Mouse (Mus musculus) heart, postnatal 4 days (tissue): ENCODE results near the gene Tsg101. TPM values are rescaled to one million over a fixed set of nuclear protein-coding genes. Genes with fewer than 3 reads are reported as not detected.
"Not testable (repeated sequence)": the region's sequence is repeated elsewhere in the genome, so short reads cannot be mapped to it uniquely, and the experiment has no call there.

Experiments
- DNase-seq: peaks from one replicate; pipeline ENCODE4 v3.0.0; 2021
- total RNA-seq, 2 experiments: library from RNA; stranded (reverse); gene quantifications; 2 replicates each; pipeline ENCODE4 v1.2.3; 2021

The Tsg101 gene
- total RNA-seq, result 10 to 100 TPM; 87.5 to 92.4 TPM

DNA sequence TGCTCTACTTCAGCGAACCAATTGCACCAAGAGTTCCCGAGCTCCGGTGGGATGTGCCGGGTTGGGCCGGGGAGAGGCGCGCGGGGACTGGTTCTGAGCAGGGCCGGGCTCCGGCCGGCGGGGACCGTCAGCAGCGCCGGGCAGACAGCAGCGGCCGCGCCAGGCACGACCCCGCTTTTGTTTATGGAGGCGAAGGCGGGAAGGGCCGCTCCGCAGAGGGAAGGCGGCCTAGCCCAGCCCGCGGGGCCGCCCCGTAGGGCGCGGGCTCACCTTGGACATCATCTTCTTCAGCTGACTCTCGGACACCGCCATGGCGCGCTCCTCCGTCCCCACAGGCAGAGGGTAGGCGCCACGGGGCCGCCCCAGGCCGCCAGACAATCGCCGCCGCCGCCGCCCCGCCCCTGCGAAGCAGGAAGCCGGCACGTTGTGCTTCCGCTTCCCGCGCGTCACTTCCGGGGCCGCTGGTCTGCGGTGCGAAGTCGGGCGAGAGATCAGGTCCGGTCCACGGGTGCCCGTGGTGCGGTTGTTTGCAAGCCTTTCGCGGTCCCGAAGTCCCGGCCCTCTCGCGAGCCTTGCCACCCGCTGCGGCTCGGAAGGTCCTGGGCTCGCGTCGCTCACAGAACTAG lies at the start of gene Tsg101:
Gene Tsg101 (minus strand): TSS at position 419 of the 626 bp plus-strand sequence.
- peak; percentile 94 for DNase-seq

GRCm38 (mm10) chr7:46964070-46964469 lies 44.3 kb upstream of the Tsg101 start:
- DNase-seq, result no peak

- peak; percentile 81 for DNase-seq
Measured at GRCm38 (mm10) chr7:46962806-46963618, 43.2 kb upstream of the Tsg101 start.

GRCm38 (mm10) chr7:46962132-46962531 lies 42.4 kb upstream of the Tsg101 start:
- peak; percentile 33 for DNase-seq

- DNase-seq, result no peak
Measured at GRCm38 (mm10) chr7:46960991-46961390, 41.2 kb upstream of the Tsg101 start.

DNA sequence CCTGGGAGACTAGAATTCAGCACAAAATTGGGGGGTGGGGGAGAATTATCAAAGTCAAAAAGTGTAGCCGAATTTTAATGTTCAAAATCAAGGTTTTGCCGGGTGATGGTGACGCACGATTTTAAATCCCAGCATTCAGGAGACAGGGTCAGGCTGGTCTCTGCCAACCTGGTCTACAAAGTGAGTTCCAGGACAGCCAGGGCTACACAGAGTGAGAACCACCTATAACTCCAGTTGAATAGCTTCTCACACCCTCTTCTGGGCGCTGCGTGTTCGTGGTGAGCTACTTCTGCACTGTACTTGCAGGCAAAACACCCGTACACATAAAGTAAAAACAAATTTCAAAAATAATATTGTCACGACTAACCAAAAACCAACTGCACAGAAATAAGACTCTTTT lies 39.1 kb upstream of the Tsg101 start:
- DNase-seq, result no peak

- peak; percentile 97 for DNase-seq
Measured at GRCm38 (mm10) chr7:46957831-46958691, 38.3 kb upstream of the Tsg101 start, which contains the start of gene Uevld. Gene Uevld, minus strand, starts transcription at chr7:46958527.

GRCm38 (mm10) chr7:46935847-46936246 lies 16.1 kb upstream of the Tsg101 start:
- DNase-seq, result peak; percentile 32

DNA sequence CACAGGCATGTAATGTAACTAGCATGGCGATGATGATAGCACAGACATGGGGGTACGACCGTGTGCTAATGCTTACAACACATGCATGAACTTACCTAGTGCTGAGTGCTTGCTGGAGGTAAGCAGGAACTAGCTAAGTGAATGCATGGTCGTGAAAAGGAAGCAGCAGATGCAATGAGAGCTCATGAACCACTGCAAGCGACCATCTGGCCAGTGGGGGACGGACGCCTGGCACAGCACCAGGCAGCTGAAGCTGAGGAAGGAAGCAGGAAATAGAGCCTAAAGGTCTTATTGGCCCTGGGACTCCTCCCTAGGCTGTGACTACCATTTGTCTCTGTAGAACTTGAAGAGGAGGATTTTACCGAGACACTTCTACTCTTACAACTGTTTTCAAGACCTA lies 15.0 kb upstream of the Tsg101 start:
- no peak for DNase-seq

DNA sequence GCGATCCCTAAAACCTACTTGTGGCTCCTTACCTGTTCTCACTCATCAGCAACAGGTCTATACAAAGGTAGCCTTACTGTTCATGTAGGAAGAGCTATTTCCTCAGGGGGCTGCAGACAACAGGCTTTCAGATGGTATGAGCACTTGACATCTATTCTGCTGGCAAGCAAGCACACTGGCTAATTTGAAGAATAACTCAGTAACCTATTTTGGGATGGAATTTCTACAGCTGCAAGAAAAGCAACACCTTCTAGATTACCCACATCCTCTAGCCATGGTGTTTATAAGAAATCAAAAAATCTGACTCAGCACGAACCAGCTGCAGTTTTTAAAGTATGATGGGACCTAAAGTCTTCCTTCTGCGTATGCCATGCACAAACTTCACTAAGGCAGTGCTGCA lies 11.6 kb upstream of the Tsg101 start:
- DNase-seq, result no peak

- no peak for DNase-seq
Measured at GRCm38 (mm10) chr7:46928291-46928690, 8.5 kb upstream of the Tsg101 start.

GRCm38 (mm10) chr7:46922075-46922474 lies 2.3 kb upstream of the Tsg101 start:
- no peak for DNase-seq

DNA sequence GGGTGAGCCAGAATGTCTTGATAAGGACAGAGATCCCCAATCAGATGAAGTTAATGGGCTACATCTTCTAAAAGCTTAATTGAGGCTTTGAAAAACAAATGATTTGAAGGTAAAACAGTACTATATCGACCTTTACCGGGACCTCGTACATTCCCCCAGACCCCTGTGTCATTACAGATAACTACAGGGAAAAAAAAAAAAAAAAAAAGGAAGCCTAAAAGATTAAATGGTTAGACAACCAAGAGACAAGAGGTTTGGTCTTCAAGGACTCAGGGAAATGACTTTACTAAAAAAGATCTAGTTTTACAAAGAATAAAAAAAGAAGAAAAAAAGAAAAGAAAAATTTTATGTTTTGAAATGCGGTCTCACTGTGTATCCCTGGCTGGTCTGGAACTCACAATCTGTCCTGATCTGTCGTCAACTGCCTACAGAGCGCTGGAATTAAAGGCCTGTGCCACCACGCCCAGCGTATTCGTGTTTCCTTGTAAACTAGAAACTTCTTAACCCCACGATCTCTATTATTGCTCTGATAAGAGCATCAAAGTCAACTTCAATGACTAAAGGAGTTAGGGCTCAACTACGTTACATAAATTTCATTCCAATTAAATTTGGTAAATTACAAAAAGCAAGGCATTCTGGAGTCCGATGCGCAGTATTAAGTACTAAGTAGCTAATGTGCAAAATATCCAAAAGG lies 944 bp downstream of the Tsg101 start:
- DNase-seq, result no peak

GRCm38 (mm10) chr7:46916376-46916775 lies 3.4 kb downstream of the Tsg101 start:
- no peak for DNase-seq

DNA sequence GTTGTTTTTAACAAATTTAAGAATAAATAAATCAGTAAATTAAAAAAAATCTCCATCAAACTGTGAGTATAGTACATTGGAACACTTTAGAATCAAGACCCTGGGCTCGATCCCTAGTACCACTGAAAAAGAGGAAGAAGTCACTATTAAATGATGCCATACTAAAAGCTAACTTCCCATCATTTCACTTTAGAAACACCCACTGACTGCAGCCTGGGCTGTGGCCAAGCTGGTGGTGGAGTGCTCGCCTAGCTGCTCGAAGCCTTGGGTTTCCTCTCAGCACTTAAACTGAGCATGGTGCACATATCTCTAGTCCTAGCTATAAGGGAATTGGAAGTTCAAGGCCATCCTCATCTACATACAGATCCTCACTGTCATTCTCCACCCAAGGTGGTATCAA lies 8.5 kb downstream of the Tsg101 start:
- no peak for DNase-seq

DNA sequence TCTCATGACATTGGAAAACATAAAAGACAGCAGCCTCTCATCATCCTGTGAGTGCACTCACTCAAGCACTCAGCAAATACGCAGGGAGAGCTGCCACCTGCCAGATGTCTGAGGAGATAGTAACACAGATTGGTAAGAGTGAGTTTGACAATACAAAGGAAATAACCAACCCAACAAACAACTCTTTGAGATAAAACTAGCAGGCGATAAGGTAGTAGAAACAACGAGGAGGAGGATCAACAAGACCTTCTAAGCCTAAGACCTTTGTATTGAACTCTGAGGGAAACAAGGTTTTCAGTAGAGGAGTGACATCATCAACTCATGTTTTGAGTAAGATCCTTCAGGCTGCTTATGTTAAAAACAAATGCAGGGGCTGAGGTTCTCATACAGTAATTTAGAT lies 20.4 kb downstream of the Tsg101 start:
- no peak for DNase-seq

DNA sequence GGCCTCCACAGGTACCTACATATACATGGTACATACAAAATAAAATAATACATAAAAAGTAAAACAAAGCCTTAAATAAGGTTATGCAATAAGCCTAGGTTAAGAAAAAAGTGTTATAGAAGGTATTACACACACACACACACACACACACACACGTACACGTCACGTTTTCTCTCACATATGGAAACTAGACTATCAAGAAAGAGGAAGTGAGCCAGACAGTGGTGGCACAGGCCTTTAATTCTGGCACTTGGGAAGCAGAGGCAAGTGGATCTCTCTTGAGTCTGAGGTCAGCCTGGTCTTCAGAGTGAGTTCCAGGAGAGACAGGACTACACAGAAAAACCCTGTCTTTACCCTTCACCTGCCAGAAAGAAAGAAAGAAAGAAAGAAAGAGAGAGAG lies 24.3 kb downstream of the Tsg101 start:
- DNase-seq, result no peak

- DNase-seq, result no peak
Measured at GRCm38 (mm10) chr7:46883304-46883703, 36.5 kb downstream of the Tsg101 start.

DNA sequence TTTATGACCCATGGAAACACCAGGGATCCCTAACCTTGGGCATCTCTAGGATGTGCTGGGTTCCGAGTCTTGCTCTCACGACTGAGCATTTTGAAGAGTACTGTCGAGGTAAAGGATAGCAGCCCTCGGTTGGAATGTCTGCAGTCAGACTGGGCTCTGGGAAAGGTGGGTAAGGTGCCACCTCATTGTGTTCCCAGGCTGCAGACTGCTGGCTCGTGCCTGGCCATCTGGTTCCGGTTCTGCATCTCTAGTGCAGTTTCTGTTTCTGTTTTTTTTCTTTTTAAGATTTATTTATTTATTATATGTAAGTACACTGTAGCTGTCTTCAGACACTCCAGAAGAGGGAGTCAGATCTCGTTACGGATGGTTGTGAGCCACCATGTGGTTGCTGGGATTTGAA lies 37.8 kb downstream of the Tsg101 start:
- not testable (repeated sequence) for DNase-seq

- DNase-seq, result no peak
Measured at GRCm38 (mm10) chr7:46880992-46881391, 38.8 kb downstream of the Tsg101 start.

DNA sequence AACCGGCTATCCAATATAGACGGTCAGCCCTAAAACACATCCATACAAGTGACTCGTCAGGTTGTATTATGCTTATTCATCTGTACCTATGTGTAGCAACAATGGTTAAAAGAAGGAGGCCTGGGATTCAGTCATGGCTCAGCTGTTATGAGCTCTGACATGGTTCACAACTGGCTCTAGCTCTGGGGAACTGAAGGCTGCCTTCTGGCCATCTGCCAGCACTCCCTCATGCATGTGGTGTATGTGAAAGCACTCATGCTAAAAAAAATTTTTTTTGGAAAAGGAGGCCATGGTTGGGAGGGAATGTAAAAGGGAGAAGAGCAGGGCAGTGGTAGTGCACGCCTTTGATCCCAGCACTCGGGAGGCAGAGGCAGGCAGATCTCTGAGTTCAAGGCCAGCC lies 39.9 kb downstream of the Tsg101 start:
- DNase-seq, result peak; percentile 24

DNA sequence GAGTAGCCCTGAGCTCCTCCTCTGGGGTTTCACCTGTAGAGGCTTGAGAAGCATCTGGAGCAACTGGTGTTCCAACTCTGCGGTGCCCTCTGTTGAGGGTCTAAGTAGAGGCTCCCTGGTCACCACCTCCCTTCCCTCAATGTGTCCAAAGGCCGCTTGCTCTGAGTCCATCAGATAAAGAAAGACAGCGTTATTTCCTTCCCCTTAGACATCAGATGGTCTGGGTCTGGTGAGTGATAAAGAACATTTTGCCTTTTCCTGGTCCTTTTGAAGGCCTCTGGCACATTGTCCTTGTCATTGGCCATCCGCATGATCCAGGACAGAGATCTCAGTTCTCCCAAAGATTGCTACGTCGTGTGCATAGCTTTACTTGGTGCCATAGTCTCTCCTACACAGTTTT lies 42.5 kb downstream of the Tsg101 start:
- no peak for DNase-seq
